Mouse (Mus musculus) hindbrain, embryonic 14.5 days (tissue): ENCODE data around the gene Plcb4. TPM values are rescaled to one million over a fixed set of nuclear protein-coding genes. Genes with fewer than 3 reads are reported as not detected.

Experiments
- ATAC-seq: fragments of 200-750 bp; cut with Nextera tagmentation; 2 replicates; pipeline ENCODE4 v1.8.0; 2017; ENCODE audit warnings: moderate number of reproducible peaks, mild to moderate bottlenecking, moderate TSS enrichment, moderate library complexity; ENCODE audit not compliant: low FRiP score
- DNase-seq: peaks from one replicate; pipeline ENCODE4 v3.0.0-alpha.2; 2015; ENCODE audit warnings: low spot score
- H3K27ac ChIP-seq: fragments of 300-500 bp; sonication (generic); 2 replicates; pipeline ENCODE4 v1.5.1; 2014; ENCODE audit warnings: mild to moderate bottlenecking, moderate library complexity
- H3K27me3 ChIP-seq: fragments of 300-500 bp; sonication (generic); 2 replicates; pipeline ENCODE4 v1.6.1; 2014; ENCODE audit warnings: mild to moderate bottlenecking, low read length, mixed read lengths; ENCODE audit not compliant: control insufficient read depth, insufficient read depth
- H3K36me3 ChIP-seq: fragments of 300-500 bp; sonication (generic); replicated peaks from 2 replicates; pipeline ENCODE4 v1.6.1; 2014; ENCODE audit not compliant: control insufficient read depth, insufficient read depth
- H3K4me1 ChIP-seq: fragments of 300-500 bp; sonication (generic); replicated peaks from 2 replicates; pipeline ENCODE4 v1.6.1; 2014; ENCODE audit warnings: antibody characterized with exemption, low read length, mixed read lengths; ENCODE audit not compliant: control insufficient read depth, insufficient read depth
- H3K4me2 ChIP-seq: fragments of 300-500 bp; sonication (generic); replicated peaks from 2 replicates; pipeline ENCODE4 v1.6.1; 2014; ENCODE audit warnings: mild to moderate bottlenecking, moderate library complexity
- H3K4me3 ChIP-seq: fragments of 300-500 bp; sonication (generic); replicated peaks from 2 replicates; pipeline ENCODE4 v1.5.1; 2014; ENCODE audit warnings: mild to moderate bottlenecking, low read length
- H3K9ac ChIP-seq: fragments of 300-500 bp; sonication (generic); 2 replicates; pipeline ENCODE4 v1.6.1; 2014
- H3K9me3 ChIP-seq: fragments of 300-500 bp; sonication (generic); 2 replicates; pipeline ENCODE4 v1.6.1; 2016; ENCODE audit warnings: low read length; ENCODE audit not compliant: control insufficient read depth
- WGBS: fragments of 180-500 bp; shearing (Covaris S2); extraction: QIAGEN DNeasy Blood & Tissue Kit; methylation state at CpG from one replicate; pipeline ENCODE4 v1.1.7; 2014; 5-methylcytosine and 5-hydroxymethylcytosine counted together
- polyA plus RNA-seq: library from polyadenylated mRNA; unstranded; fragments of >200 nt; fragmentation: Nextera tagmentation; extraction: Ambion mirVana; gene quantifications from 2 replicates; pipeline ENCODE4 v1.2.1, GENCODE M21; 2014

Gene Plcb4
- polyA plus RNA-seq, 1 experiment from 2014 or later = 46.2 TPM

GRCm38 (mm10) chr2:135879356-135879755 is 220.5 kb downstream of the Plcb4 start:
- Histone ChIP-seq H3K4me1 (no peaks in the 10 kb centered on the region), H3K4me3 (no peak overlapping the region), H3K36me3 (no peaks in the 10 kb centered on the region), H3K4me2 (no peak overlapping the region), H3K27me3 (no peaks in the 10 kb centered on the region), H3K9me3 (no peaks in the 10 kb centered on the region), H3K9ac (no peak overlapping the region), H3K27ac (no peak overlapping the region)
- 93% methylated on average over 7 of the region's 7 CpGs for WGBS
- DNase-seq (no peak), ATAC-seq (no peak)

GRCm38 (mm10) chr2:135880269-135880760 is 221.5 kb downstream of the Plcb4 start:
- H3K27me3 ChIP-seq = no peaks in the 10 kb centered on the region
- no peaks in the 10 kb centered on the region for H3K4me1 ChIP-seq
- H3K9ac ChIP-seq = no peak overlapping the region
- no peaks in the 10 kb centered on the region for H3K9me3 ChIP-seq
- no peak overlapping the region for H3K27ac ChIP-seq
- ATAC-seq = no peak
- H3K4me3 ChIP-seq = no peak overlapping the region
- no peak overlapping the region for H3K4me2 ChIP-seq
- 56% methylated on average over 6 of the region's 6 CpGs for WGBS
- H3K36me3 ChIP-seq = no peaks in the 10 kb centered on the region
- peak; percentile 28 for DNase-seq

- no peak overlapping the region for H3K4me2 ChIP-seq
- no peaks in the 10 kb centered on the region for H3K4me1 ChIP-seq
- no peaks in the 10 kb centered on the region for H3K9me3 ChIP-seq
- H3K4me3 ChIP-seq = no peak overlapping the region
- H3K27me3 ChIP-seq = no peaks in the 10 kb centered on the region
- 73% methylated on average over 4 of the region's 4 CpGs for WGBS
- no peak overlapping the region for H3K9ac ChIP-seq
- ATAC-seq (no peak), DNase-seq (no peak)
- no peak overlapping the region for H3K27ac ChIP-seq
- H3K36me3 ChIP-seq = no peaks in the 10 kb centered on the region
Observed at GRCm38 (mm10) chr2:135883359-135883758, 224.5 kb downstream of the Plcb4 start.

- Histone ChIP-seq H3K4me3 (no peak overlapping the region), H3K9me3 (no peaks in the 10 kb centered on the region), H3K27me3 (no peaks in the 10 kb centered on the region), H3K27ac (no peak overlapping the region), H3K36me3 (no peaks in the 10 kb centered on the region), H3K9ac (no peak overlapping the region), H3K4me2 (no peak overlapping the region), H3K4me1 (no peaks in the 10 kb centered on the region)
- 90% methylated on average over 7 of the region's 7 CpGs for WGBS
- DNase-seq (no peak), ATAC-seq (no peak)
Observed at GRCm38 (mm10) chr2:135884534-135885180, 225.8 kb downstream of the Plcb4 start.

GRCm38 (mm10) chr2:135885607-135886006 is 226.8 kb downstream of the Plcb4 start:
- no peaks in the 10 kb centered on the region for H3K27me3 ChIP-seq
- no peaks in the 10 kb centered on the region for H3K4me1 ChIP-seq
- no peak overlapping the region for H3K4me3 ChIP-seq
- 63% methylated on average over 6 of the region's 6 CpGs for WGBS
- ATAC-seq (no peak), DNase-seq (no peak)
- no peak overlapping the region for H3K27ac ChIP-seq
- no peaks in the 10 kb centered on the region for H3K36me3 ChIP-seq
- no peaks in the 10 kb centered on the region for H3K9me3 ChIP-seq
- H3K4me2 ChIP-seq = no peak overlapping the region
- no peak overlapping the region for H3K9ac ChIP-seq

- 86% methylated on average over 9 of the region's 9 CpGs for WGBS
- Histone ChIP-seq H3K9me3 (no peaks in the 10 kb centered on the region), H3K27ac (no peak overlapping the region), H3K4me3 (no peak overlapping the region), H3K4me1 (no peaks in the 10 kb centered on the region), H3K9ac (no peak overlapping the region), H3K36me3 (no peaks in the 10 kb centered on the region), H3K27me3 (no peaks in the 10 kb centered on the region), H3K4me2 (no peak overlapping the region)
- DNase-seq (no peak), ATAC-seq (no peak)
Observed at GRCm38 (mm10) chr2:135886081-135886679, 227.4 kb downstream of the Plcb4 start.

GRCm38 (mm10) chr2:135887805-135888204 is 229.0 kb downstream of the Plcb4 start:
- no peak overlapping the region for H3K4me3 ChIP-seq
- no peak overlapping the region for H3K27ac ChIP-seq
- H3K27me3 ChIP-seq = no peaks in the 10 kb centered on the region
- no peaks in the 10 kb centered on the region for H3K4me1 ChIP-seq
- DNase-seq = no peak
- no peaks in the 10 kb centered on the region for H3K9me3 ChIP-seq
- no peak overlapping the region for H3K9ac ChIP-seq
- WGBS = 85% methylated on average over 2 of the region's 2 CpGs
- ATAC-seq = no peak
- no peak overlapping the region for H3K4me2 ChIP-seq
- H3K36me3 ChIP-seq = no peaks in the 10 kb centered on the region

- Histone ChIP-seq H3K9me3 (no peaks in the 10 kb centered on the region), H3K27me3 (no peaks in the 10 kb centered on the region), H3K4me1 (no peaks in the 10 kb centered on the region), H3K9ac (no peak overlapping the region), H3K4me2 (no peak overlapping the region), H3K36me3 (no peaks in the 10 kb centered on the region), H3K4me3 (no peak overlapping the region), H3K27ac (no peak overlapping the region)
- 82% methylated on average over 4 of the region's 4 CpGs for WGBS
- DNase-seq = no peak
- no peak for ATAC-seq
Observed at GRCm38 (mm10) chr2:135888206-135888605, 229.4 kb downstream of the Plcb4 start.

- Histone ChIP-seq H3K4me1 (no peaks in the 10 kb centered on the region), H3K9ac (no peak overlapping the region), H3K9me3 (no peaks in the 10 kb centered on the region), H3K27ac (no peak overlapping the region), H3K4me2 (no peak overlapping the region), H3K4me3 (no peak overlapping the region), H3K36me3 (no peaks in the 10 kb centered on the region), H3K27me3 (no peaks in the 10 kb centered on the region)
- WGBS = 93% methylated on average over 10 of the region's 10 CpGs
- no peak for ATAC-seq
- DNase-seq = no peak
Observed at GRCm38 (mm10) chr2:135888767-135889166, 230.0 kb downstream of the Plcb4 start.
